Mouse (Mus musculus) kidney, adult 8-10 months (tissue): ENCODE results near the gene Dek.

Source experiments
- DNase-seq, 2 experiments: peaks; one replicate each; pipeline ENCODE4 v3.0.0; 2022

Gene Dek

GRCm38 (mm10) chr13:47109239-47109638 lies 3.2 kb upstream of the Dek start:
- no peak for DNase-seq

- DNase-seq = no peak
Observed at GRCm38 (mm10) chr13:47106580-47106888, 533 bp upstream of the Dek start.

DNA sequence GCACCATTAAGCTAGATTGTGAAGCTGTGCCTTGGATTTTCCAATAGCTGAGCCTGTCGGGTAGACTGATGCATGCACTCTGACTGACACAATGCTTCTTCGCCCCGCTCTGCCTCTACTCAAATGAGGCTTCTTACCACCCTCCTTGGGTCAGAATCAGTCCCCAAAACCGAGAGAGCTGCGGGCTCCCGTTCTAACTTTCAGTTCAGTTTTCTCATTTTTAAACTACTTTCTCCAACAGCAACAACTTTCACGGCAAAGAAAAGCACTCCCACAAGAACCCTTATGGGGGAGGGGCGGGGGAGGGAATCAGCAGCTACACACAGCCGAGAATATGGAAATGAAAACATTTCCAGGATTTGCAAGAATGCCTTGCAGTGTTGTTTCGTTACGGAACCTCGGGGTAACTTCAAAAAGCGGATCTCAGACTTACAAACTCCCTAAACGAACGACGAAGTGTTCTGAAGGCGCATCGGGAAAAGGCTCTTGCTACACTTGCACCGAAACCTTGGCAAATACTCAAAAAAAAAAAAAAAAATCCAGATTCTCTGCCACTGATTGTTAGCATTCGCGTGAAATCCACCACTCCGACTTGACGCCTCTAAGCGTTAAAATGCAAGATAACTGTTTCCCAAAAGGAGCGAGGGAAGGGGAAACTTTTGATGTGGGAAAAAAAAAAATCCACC lies 1.0 kb downstream of the Dek start:
- no peak for DNase-seq

- DNase-seq = peak in 1 of 2 experiments; percentile 7
Observed at GRCm38 (mm10) chr13:47104146-47104545, 1.9 kb downstream of the Dek start.

DNA sequence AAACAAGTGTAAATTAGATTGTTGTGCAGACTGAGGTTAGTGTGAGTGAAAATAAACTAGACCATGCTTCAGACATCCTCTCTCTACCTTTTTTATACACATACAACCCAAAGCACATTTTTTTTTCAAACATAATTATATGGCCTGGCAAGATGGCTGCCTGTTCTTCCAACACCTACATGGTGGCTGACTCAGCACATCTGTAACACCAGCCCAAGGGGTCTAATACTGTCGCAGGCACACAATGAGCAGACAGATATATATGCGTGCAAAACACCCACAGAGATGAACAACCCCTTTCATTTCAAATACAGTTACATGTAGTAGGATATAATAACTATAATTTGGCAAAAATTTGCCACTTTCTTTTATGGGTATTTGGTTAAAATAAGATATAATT lies 5.4 kb downstream of the Dek start:
- DNase-seq = no peak

DNA sequence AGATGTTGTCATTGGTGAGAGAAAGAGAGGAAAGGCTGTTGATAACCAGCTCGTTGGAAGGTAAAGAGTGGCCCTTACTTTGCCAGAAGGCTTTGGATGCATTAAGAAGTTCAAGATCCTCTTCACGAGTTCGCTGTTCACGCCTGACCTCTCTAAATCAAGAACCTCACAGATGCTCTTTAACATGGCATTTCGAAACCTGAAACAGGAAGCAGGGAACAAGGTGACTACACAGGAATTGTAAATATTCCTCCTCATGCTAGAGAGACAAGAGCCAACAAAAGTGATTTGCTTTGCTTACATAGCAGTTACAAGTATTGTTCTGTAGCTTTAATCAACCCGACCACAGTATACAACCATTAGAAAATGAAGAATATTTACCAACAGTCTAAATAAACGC lies 6.7 kb downstream of the Dek start:
- no peak for DNase-seq

DNA sequence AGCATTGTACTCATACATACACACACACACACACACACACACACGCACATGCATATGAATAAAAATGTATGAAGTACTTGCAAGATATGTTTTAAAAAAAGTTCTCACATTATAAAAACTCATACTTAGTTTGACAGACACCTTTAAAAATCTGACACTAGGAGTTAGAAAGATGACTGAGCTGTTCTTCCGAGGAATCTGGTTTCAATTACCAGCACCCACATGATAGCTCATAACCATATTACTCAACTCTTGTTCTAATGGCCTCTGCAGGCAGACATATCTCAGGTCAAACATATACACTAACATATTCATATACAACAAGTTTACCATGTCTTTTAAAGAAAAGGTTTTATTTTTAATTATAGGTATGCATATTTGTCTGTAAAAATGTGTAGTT lies 9.4 kb downstream of the Dek start:
- no peak for DNase-seq

- DNase-seq = no peak
Observed at GRCm38 (mm10) chr13:47093791-47094190, 12.2 kb downstream of the Dek start.

DNA sequence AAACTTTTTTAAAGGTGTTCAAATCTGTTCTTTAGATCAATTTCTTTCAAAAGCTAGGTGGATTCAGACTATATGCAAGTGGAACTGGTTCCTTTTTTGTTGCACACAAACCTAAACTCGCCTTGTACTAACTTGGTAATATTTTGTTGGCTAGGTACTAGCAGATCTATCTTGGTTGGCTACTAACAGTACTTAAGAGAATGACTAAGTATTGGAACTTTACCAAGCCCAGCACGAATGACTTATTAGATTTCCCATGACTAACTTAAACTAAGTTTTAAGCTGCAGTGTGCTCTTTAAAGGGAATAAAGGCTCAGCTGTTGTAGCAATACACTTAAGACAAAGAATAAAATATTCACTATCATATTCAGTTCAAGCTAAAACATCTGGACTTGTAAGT lies 16.7 kb downstream of the Dek start:
- no peak for DNase-seq

GRCm38 (mm10) chr13:47088433-47088832 lies 17.6 kb downstream of the Dek start:
- DNase-seq = no peak

DNA sequence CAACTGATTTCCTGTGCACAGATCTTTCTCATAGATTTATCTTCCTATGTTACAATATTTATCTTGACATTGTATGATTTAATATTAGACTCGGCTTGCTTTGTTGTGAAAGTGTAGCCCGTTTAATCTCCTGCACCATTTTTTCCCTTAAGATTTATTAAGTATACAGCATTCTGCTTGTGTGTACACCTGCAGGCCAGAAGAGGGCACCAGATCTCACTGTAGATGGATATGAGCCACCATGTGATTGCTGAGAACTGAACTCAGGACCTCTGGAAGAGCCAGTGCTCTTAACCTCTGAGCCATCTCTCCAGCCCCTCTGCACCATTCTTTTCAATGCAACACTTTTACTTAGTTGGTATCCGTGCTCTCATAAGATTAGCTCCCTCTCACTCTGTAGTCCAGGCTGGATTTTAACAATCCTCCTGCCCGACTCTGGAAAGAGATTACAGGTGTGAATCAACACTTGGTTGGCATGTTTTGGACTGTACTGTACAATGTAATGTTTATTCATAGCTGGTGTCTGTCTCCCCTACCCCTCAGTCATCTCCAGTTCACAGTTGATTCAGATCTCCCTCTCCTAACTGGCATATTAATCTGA lies 25.0 kb downstream of the Dek start:
- no peak for DNase-seq

DNA sequence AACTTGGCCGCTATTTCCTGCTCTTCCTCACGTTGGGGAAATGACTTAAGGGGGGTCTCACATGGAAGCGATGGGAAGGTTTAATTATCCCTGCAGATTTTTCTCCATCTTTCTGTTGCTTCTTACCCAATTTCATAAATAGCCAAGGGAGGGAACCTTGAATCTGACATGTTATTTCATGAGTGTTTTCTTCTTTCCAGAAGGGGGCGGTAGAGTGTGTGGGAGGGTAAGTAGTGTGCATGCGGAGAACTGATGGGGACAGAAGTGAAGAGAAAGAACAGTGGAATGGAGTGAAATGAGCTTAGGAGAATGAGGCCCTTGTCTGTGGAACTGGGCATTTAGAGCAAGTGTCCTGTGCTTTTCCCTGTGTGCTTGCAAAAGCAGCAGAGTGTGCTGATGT lies 27.2 kb downstream of the Dek start:
- DNase-seq = no peak

GRCm38 (mm10) chr13:47077367-47077766 lies 28.6 kb downstream of the Dek start:
- no peak for DNase-seq

DNA sequence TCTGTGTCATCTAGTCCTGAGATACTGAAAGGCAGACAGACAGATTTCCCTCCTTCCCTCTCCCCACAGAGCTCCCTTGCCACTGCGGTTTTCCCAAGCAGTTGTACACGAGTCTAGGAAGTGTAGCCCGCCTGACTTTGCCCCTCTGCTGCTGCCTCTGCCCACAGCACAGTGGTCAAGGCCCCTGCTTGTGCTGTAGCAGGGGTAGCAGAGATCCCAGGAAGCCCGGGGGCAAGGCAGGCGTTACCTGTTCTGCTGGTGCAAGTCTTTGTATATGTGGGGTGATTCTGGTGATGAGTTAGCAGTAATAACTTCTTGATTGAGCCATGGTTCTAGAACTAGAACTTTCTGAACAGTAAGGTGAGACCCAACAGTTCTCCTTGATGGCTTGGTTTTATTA lies 29.8 kb downstream of the Dek start:
- DNase-seq = no peak

DNA sequence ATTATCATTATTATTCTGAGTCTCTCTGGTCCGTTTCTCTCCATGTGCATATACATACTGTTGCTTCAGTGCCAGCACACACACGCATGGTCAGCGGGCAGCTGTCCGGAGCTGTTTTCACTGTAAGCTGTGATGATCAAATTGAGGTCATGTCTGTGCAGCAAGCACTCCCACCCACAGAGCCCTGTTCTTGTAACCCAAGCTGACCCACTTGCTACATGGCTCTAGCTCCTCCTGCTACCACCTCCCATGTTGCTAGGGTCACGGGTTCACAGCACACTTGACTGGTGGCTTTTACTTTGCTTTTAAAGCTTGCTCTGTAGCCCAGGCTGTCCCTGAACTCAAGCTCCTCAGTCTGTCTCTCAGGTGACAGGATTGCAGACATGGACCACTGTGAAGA lies 33.5 kb downstream of the Dek start:
- DNase-seq = no peak

- DNase-seq = no peak
Observed at GRCm38 (mm10) chr13:47071871-47072270, 34.1 kb downstream of the Dek start.

GRCm38 (mm10) chr13:47070329-47071080 lies 35.5 kb downstream of the Dek start:
- DNase-seq = no peak

DNA sequence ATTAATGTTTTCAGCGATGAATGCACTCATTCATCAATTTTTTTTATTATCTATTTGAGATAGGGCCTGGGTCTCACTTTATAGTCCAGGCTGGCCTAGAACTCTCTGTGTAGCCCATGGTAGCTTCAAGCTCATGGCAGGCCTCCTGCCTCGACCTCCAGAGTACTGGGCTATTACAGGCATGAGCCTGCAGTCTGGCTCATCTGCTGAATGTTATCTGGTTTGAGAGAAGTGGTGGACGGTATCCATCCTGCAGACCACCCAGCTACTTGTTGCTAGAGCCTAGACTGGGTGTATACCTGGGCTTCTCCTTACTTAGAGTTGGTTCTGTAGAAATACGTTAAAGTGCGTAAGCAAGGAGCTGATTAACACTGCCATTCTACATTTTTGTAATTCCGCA lies 39.0 kb downstream of the Dek start:
- DNase-seq = no peak

DNA sequence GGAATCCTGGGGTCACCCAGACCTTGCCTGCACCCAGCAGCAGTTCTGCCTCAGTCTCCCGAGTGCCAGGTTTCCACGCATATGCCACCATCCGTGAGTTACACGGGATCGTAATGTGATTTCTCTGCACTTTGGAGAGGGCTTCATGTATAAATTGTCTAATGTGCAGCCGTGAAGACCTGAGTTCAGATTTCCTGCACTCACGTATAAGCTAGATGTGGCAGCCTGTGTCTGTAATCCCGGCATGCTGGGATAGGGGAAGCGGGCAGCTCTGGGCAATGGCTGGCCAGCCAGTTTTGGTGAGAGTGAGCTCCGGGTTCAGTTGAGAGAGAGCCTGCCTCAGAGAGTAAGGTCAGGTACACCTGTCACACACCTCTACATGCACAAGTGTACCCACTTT lies 39.5 kb downstream of the Dek start:
- no peak for DNase-seq

DNA sequence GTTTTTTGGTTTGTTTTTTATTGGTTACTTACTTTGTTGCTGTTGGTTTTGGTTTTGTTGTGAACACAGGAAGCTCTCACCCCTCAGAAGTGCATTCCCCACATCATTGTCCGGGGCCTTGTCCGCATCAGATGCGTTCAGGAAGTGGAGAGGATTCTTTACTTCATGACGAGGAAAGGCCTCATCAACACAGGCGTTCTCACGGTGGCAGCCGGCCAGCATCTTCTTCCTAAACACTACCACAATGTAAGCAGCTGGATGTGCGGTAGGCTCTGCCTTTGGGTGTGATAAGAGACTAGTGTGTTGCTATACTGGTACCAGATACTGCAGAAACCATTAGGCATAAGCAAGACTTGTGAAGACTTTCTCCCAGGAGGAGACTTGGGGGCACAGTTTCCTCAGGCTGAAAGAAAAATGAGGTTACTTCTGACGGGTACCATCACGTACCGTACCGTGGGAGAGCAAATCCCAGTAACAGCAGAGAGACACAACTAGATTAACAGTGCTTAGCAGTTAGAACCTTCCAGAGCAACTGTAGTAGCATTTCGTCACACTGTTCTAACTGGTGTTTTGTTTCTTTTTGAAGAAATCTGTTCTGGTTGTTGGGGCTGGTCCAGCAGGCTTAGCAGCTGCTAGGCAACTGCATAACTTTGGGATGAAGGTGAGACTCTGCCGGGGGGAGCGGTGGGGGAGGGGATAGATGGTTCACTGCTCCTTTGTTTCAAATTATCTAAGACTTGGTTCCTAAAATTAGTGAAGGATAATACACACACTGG lies 41.8 kb downstream of the Dek start:
- no peak for DNase-seq

DNA sequence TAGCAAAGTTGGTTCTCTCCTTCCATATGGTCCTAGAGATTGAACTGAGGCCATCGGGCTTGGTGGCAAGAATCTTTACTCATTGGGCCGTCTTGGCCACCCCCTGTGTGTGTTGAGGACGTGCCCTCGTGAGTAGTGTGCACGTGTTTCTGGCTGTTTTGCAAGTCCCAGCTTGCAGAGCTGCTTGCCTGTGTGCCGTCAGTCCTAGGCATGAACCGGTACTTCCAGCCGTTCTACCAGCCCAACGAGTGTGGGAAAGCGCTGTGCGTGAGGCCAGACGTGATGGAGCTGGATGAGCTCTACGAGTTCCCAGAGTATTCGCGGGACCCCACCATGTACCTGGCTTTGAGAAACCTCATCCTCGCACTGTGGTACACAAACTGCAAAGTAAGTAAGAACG lies 43.2 kb downstream of the Dek start:
- DNase-seq = no peak

GRCm38 (mm10) chr13:47056781-47057180 lies 49.2 kb downstream of the Dek start:
- no peak for DNase-seq

- DNase-seq = no peak
Observed at GRCm38 (mm10) chr13:47056126-47056525, 49.9 kb downstream of the Dek start.

GRCm38 (mm10) chr13:47053971-47054370 lies 52.0 kb downstream of the Dek start:
- DNase-seq = no peak
